Comparison of ENCODE assay signal across 9 mouse cellular contexts in genomic region chrX:38514556-38514955, GRCm38 (mm10). TPM values are rescaled to one million over a fixed set of nuclear protein-coding genes. Genes with fewer than 3 reads are reported as not detected.
DNase-seq lines count a peak whose midpoint lies in the region; ATAC-seq and TF ChIP-seq lines count a peak whose summit lies in the region.
"Had no signal": no experiment of that assay in that cellular context is flagged by ENCODE, and none has a peak within 500 bp of the region (broad histone marks: within the 10 kb centered on the region; RNA-seq: fewer than 3 reads in every experiment).

No protein-coding gene starts in this region.

- peak; percentile 75 for TF ChIP-seq CTCF in hindbrain, postnatal 0 days (IDR thresholded peaks at IDR 0.05; ENCODE audit: low read depth)

- no peak overlapping the region for H3K27ac ChIP-seq in heart, embryonic 11.5 days (ENCODE audit: low read depth, low read length)
- no peak overlapping the region for H3K27ac ChIP-seq in hindbrain, postnatal 0 days
- H3K27ac ChIP-seq: stomach, embryonic 15.5 days had no signal

- ATAC-seq in heart, embryonic 11.5 days (replicated peaks; ENCODE audit: insufficient number of reproducible peaks, low FRiP score, low TSS enrichment), result no peak
- no peak for ATAC-seq in hindbrain, postnatal 0 days
- ATAC-seq in megakaryocyte progenitor cell, adult 5-6 weeks (replicated peaks; ENCODE audit: poor library complexity), result peak; percentile 69
- ATAC-seq in erythroid progenitor cell, adult 5-6 weeks (replicated peaks; ENCODE audit: low FRiP score, poor library complexity, severe bottlenecking), result no peak

- peak; percentile 36 to 43 for DNase-seq in heart, postnatal 14 days
- DNase-seq in urinary bladder, postnatal 14 days (ENCODE audit: low spot score), result peak; percentile 4
- DNase-seq in urinary bladder, adult 2 months (ENCODE audit: low spot score), result no peak
- peak; percentile 3 for DNase-seq in cerebellum, adult 11-12 months
- DNase-seq in hindbrain, postnatal 0 days (ENCODE audit: low spot score), result peak; percentile 71

- no peak overlapping the region for H3K4me2 ChIP-seq in heart, embryonic 11.5 days
- H3K4me2 ChIP-seq in hindbrain, postnatal 0 days (ENCODE audit: low read depth, low read length), result no peak overlapping the region
- H3K4me2 ChIP-seq: stomach, embryonic 15.5 days had no signal

- no peaks in the 10 kb centered on the region for H3K36me3 ChIP-seq in heart, embryonic 11.5 days (ENCODE audit: control insufficient read depth, insufficient read depth, low read length)
- no peaks in the 10 kb centered on the region for H3K36me3 ChIP-seq in hindbrain, postnatal 0 days (ENCODE audit: insufficient read depth, low read length)
- H3K36me3 ChIP-seq: stomach, embryonic 15.5 days had no signal

- 4% methylated on average over 7 of the region's 7 CpGs for WGBS in heart, embryonic 11.5 days (ENCODE audit: insufficient replicate concordance)
- 4% methylated on average over 7 of the region's 7 CpGs for WGBS in hindbrain, postnatal 0 days

- no peak overlapping the region for H3K4me3 ChIP-seq in heart, embryonic 11.5 days (ENCODE audit: low read depth, low read length)
- H3K4me3 ChIP-seq in hindbrain, postnatal 0 days (ENCODE audit: low read length), result no peak overlapping the region
- H3K4me3 ChIP-seq: stomach, embryonic 15.5 days had no signal

- intact Hi-C loops in heart, postnatal 14 days (cut with DNase I), result loop anchor here (2.0 kb wide), 1 partner anchor 136 kb away; no protein-coding TSS in a partner anchor

- no peaks in the 10 kb centered on the region for H3K4me1 ChIP-seq in heart, embryonic 11.5 days (ENCODE audit: control insufficient read depth, insufficient read depth, low read length)
- no peaks in the 10 kb centered on the region for H3K4me1 ChIP-seq in hindbrain, postnatal 0 days (ENCODE audit: insufficient read depth, low read length)
- H3K4me1 ChIP-seq: stomach, embryonic 15.5 days had no signal

- no peaks in the 10 kb centered on the region for H3K9me3 ChIP-seq in heart, embryonic 11.5 days (replicated peaks; ENCODE audit: control insufficient read depth, low read length)
- no peaks in the 10 kb centered on the region for H3K9me3 ChIP-seq in hindbrain, postnatal 0 days (ENCODE audit: low read length)
- H3K9me3 ChIP-seq: stomach, embryonic 15.5 days had no signal

- no peak overlapping the region for H3K9ac ChIP-seq in heart, embryonic 11.5 days (ENCODE audit: low read depth, low read length)
- H3K9ac ChIP-seq in hindbrain, postnatal 0 days (replicated peaks; ENCODE audit: low read length), result no peak overlapping the region
- H3K9ac ChIP-seq: stomach, embryonic 15.5 days had no signal

- H3K27me3 ChIP-seq in heart, embryonic 11.5 days (ENCODE audit: control insufficient read depth, insufficient read depth, low read length), result no peaks in the 10 kb centered on the region
- no peaks in the 10 kb centered on the region for H3K27me3 ChIP-seq in hindbrain, postnatal 0 days (ENCODE audit: insufficient read depth, low read length)
- H3K27me3 ChIP-seq: stomach, embryonic 15.5 days had no signal

RNA-seq across cellular contexts. Expression of gene Lamp2, which starts 58.3 kb away (rescaled TPM):
- total RNA-seq in heart, postnatal 14 days (2021), result 100 to 1,000 TPM; 133 to 137 TPM
- polyA plus RNA-seq in heart, embryonic 11.5 days (2014; fragmentation: Nextera tagmentation; extraction: Ambion mirVana), result 137 and 160 TPM in 2 replicates
- 181 and 199 TPM in 2 replicates for polyA plus RNA-seq in urinary bladder, adult 2 months (2012; rRNA removed)
- 56.5 and 64.3 TPM in 2 replicates for total RNA-seq in hindbrain, postnatal 0 days (2014; rRNA removed)
- polyA plus RNA-seq in hindbrain, postnatal 0 days (2015; fragmentation: Nextera tagmentation; extraction: Ambion mirVana), result 79.8 and 84.8 TPM in 2 replicates
- total RNA-seq in megakaryocyte progenitor cell, adult 5-6 weeks (2015), result 262 and 283 TPM in 2 replicates
- total RNA-seq in megakaryocyte progenitor cell, adult 5-6 weeks (2017), result 159 and 183 TPM in 2 replicates
- total RNA-seq in erythroid progenitor cell, adult 5-6 weeks (2015; ENCODE audit: low replicate concordance), result 79.6 and 86.1 TPM in 2 replicates
- 42.2 and 54.8 TPM in 2 replicates for total RNA-seq in erythroid progenitor cell, adult 5-6 weeks (2017; ENCODE audit: low replicate concordance)
